Mouse (Mus musculus) left cerebral cortex, adult 8-10 months (tissue): ENCODE data around the gene Cntln. TPM values are rescaled to one million over a fixed set of nuclear protein-coding genes. Genes with fewer than 3 reads are reported as not detected.
A peak's percentile ranks its signal among the peaks of the same experiment; 100 is the strongest.

Experiments
- DNase-seq, 2 experiments: peaks; one replicate each; pipeline ENCODE4 v3.0.0; 2022; ENCODE audit warnings: low spot score in 2 of 2
- total RNA-seq, 4 experiments: library from RNA; stranded (reverse); gene quantifications; 2 replicates each; pipeline ENCODE4 v1.2.4; 2022

Gene Cntln
- 10 to 100 TPM in 2 of 4 experiments, 1 to 10 TPM in 2; 9.4 to 10.5 (median 10.1) TPM for total RNA-seq

GRCm38 (mm10) chr4:84884111-84884538, at the start of gene Cntln:
Gene Cntln (plus strand): TSS chr4:84884309.
- DNase-seq: peak; percentile 83 to 90

GRCm38 (mm10) chr4:84836979-84837378, 47.1 kb upstream of the Cntln start:
- DNase-seq: no peak

DNA sequence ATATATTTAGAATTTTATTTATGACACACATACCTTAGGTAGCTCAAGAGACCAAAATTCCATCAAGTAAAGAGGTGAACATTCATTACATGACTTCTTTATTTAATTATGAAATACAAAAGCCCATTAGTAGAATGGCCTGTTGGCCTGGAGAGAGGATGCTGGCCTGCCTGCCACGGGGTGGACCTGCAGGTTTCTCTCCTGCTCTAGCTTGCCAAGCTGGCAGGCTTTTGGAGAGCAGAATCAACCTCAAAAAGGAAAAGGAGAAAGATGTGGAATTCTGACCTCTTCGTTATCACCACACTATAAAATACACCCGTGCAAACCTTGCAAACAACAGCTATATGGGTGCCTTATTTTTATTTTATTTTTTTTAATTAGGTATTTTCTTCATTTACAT, 45.6 kb upstream of the Cntln start:
- DNase-seq: no peak

GRCm38 (mm10) chr4:84839466-84839865, 44.6 kb upstream of the Cntln start:
- no peak for DNase-seq

DNA sequence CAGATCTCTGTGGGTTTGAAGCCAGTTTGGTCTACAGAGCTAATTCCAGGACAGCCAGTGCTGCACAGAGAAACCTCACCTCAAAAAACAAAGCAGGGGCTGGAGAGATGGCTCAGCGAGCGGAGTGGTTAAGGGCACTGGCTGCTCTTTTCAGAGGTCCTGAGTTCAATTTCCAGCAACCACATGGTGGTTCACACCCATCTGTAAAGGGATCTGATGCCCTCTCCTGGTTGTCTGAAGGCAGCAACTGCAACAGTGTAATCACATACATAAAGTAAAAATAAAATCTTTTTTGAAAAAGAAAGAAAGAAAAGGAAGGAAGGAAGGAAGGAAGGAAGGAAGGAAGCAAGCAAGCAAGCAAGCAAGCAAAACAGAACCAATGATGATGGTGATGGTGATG, 26.5 kb upstream of the Cntln start:
- no peak for DNase-seq

- DNase-seq: no peak
Observed at GRCm38 (mm10) chr4:84876347-84876746, 7.8 kb upstream of the Cntln start.

DNA sequence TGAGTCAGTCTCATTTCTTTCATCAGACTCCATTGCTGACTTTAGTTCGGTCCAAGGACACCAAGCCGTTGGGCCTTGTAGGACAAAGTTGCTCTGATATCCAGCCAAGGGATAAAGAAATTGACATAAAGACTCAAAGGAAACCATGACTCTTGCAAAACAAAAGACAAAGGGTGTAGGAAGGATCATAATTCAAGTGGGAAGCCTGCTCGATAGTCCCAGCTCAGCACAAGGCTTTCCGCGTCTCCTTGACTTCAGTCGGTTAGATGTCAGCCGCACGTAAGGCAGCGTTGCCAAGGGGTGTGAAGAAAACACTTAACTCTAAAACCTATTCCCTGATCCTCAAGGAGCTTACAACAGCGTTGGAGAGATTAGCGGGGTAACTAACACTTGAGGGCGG, 463 bp upstream of the Cntln start:
- no peak for DNase-seq

DNA sequence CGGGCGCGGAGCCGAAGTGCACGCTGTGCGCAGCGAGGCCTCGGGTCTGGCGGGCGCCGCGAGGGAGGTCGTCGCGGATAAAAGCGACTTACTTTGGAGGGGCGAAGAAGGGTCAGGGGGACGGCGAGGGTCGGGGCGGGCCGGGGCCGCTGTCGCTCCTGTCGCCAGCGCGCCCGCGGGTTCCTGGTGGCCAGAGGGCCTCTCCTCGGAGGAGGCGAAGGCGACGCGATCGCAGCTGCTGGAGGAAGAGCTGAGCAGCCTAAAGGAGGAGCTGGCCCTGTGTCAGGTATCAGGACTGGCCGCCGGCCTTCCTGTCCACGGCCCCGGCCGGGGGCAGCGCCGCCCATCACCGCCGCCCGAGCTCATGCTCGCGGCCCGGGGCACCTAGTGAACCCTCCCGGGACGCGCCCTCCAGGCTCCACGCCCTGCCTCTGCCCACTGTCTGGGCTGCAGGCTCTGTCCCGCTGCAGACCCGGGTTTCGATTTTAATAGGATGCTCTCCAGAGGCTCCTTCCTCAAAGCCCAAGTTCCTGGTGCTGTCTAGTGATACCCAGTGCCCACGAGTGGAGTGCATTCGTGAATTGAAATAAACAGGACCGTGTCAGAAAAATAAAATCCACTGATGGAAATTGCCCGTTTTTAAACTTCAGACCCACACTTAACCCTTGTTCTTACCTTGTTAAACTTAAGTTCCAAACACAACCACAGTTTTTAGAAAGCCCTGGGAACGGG, 596 bp downstream of the Cntln start:
- DNase-seq: peak; percentile 16 to 22

- DNase-seq: no peak
Observed at GRCm38 (mm10) chr4:84885271-84885540, 1.1 kb downstream of the Cntln start.

GRCm38 (mm10) chr4:84918393-84918792, 34.3 kb downstream of the Cntln start:
- no peak for DNase-seq

DNA sequence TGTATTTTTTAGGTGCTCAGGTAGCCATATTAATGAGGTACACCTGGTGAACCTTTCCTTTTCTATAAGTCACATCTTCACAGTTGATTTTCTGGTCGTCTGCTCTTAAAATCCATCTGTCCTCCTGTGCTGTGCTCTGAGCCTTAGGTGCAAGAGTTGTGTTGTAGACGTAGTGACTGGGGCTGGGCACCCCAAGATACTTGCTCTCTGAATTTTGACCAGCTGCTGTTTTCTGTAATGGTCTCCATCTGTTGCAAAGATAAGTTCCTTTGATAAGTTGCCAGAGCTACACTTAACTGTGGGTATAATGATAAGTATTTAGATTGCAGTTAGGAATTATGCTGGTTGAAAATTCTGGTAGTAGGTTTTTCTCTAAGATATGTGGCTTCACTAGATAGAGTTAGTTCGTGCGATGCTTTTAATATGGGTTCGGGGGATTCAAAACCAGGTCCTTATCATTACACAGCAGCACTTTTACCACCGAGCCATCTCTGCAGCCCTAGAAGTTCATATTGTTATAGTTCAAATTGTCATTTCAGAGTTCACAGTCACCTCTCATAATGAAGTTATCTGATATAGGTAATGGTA, 50.3 kb downstream of the Cntln start:
- no peak for DNase-seq

DNA sequence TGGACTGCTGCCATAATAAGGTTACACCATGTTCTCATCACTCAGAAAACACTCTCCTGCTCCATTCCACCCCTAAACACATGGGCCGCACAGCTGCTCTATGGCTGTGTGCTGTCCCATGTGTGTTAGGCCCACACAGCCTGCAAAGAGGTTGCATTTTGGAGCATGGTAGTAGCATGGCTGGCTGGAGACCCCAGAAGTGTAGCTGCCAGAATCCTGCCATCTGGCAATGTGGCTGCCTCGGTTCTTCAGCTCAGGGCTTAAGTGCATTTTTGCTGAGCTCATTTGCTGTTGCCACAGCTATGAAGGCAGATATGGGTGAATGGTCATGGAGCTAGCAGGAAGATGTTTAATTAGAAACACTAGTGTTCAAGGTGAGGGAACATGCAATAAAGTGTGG, 58.0 kb downstream of the Cntln start:
- no peak for DNase-seq

- DNase-seq: no peak
Observed at GRCm38 (mm10) chr4:84942651-84943050, 58.5 kb downstream of the Cntln start.

DNA sequence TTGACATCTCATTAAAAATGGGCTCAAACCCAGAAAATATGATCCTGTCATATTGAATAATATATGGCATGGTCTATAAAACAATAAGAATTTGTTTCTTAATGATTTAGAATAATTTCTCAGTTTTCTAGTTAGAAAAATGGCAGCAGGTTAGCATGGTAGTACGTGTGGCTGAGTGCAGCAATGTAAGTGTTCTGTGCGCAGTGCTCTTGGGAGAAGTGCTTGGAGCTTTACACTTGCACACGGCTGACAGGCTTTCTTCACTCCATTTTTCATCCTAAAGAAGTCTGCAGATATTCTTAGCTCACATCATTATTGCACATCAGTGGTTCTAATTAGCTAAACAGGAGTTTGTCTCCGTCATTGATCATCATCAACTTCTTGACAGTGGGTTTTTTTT, 60.0 kb downstream of the Cntln start:
- no peak for DNase-seq

- DNase-seq: no peak
Observed at GRCm38 (mm10) chr4:84946450-84946849, 62.3 kb downstream of the Cntln start.

GRCm38 (mm10) chr4:84976875-84977646, 93.0 kb downstream of the Cntln start:
- DNase-seq: no peak

DNA sequence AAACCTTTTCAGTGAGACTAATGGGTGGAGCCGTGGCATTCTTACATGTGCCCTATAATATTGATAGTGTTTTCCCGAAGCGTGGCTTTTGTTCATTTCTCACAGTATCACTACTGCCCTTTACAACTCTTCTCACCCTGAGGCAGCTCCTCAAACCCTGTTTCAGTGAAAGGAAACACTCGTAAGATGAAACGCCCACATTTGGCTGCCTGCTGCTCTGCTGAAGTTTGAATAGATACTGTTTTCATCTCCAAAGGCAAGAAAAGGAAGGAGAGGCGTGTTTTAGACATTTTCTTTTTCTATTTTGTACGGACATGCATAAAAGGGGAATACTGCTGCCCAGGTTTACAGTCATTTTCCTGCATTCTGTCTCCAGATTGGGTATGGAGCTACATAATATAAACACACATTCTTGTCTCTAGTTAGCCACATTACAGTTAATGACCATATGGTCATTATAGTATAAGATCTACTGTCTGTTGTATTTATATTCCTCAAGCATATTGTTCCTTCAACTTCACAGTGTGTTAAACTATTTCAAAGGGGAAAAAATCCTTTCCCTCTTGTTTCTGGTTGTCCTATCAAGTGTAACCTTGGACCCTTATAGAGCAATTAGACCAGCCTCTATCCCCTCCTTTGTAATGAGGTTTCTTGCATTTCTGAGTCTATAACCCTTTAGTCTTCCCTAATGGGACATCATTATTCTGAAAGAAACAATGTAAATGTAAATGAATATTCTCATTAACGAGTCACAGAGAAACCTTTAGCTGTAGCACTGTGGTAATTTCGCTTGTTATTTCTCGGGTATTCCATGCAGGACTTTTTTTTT, 111.6 kb downstream of the Cntln start:
- DNase-seq: no peak

GRCm38 (mm10) chr4:85005581-85005980, 121.5 kb downstream of the Cntln start:
- no peak for DNase-seq

GRCm38 (mm10) chr4:85006789-85007188, 122.7 kb downstream of the Cntln start:
- no peak for DNase-seq

DNA sequence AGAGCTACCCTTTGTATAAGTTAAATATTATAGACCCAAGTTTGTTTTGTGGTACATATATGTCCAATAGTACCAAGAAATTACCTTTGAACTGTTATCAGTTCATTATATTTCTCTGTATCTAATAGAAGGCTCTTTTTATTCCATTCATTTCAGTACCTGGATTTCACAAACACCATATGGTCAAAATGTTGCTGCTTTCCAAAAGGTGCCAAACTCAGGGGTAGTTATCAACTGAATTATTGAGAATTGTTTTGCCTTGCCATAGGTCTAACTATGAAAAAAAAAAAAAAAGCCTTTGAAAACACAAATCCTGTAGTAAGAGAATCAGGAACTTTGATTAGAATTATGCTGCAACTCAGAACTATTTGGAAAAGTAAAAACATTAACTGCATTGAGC, 126.7 kb downstream of the Cntln start:
- no peak for DNase-seq

DNA sequence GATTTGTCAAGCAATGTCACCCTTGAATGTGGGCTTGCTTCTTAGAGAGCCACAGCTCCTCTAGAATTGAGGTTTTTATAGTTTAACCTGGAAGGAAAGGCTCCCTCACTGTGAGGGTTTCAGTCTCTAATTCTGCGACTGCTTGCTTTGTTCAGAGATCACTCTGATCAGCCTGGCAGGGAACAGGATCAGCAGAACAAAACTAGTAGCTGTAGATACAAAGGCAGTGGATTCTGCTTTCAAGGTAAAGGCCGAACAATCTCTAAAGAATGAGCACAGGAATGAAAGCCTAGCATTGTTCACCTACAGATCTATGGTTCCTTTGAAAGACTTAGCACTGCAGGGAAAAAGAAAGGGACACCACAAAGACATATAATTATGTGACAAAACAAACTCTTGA, 161.6 kb downstream of the Cntln start:
- no peak for DNase-seq
